Mouse (Mus musculus) cerebellum, adult 18-20 months (tissue): ENCODE data around the gene Nudcd3.

Source experiments
- DNase-seq, 2 experiments: peaks; one replicate each; pipeline ENCODE4 v3.0.0; 2021

Gene Nudcd3

GRCm38 (mm10) chr11:6200087-6200569 lies at the start of gene Nudcd3:
Gene Nudcd3 (minus strand): TSS chr11:6200415.
- DNase-seq = peak; percentile 88 to 91

- no peak for DNase-seq
Measured at GRCm38 (mm10) chr11:6244707-6245106, 44.5 kb upstream of the Nudcd3 start.

GRCm38 (mm10) chr11:6233025-6233424 lies 32.8 kb upstream of the Nudcd3 start:
- no peak for DNase-seq

- DNase-seq = no peak
Measured at GRCm38 (mm10) chr11:6230012-6230411, 29.8 kb upstream of the Nudcd3 start, which contains the start of gene Npc1l1. Gene Npc1l1 (minus strand): TSS chr11:6230143.

GRCm38 (mm10) chr11:6224541-6225229 lies 24.5 kb upstream of the Nudcd3 start:
- DNase-seq = no peak

- DNase-seq = no peak
Measured at GRCm38 (mm10) chr11:6222187-6222586, 22.0 kb upstream of the Nudcd3 start.

- no peak for DNase-seq
Measured at GRCm38 (mm10) chr11:6219967-6220366, 19.8 kb upstream of the Nudcd3 start.

DNA sequence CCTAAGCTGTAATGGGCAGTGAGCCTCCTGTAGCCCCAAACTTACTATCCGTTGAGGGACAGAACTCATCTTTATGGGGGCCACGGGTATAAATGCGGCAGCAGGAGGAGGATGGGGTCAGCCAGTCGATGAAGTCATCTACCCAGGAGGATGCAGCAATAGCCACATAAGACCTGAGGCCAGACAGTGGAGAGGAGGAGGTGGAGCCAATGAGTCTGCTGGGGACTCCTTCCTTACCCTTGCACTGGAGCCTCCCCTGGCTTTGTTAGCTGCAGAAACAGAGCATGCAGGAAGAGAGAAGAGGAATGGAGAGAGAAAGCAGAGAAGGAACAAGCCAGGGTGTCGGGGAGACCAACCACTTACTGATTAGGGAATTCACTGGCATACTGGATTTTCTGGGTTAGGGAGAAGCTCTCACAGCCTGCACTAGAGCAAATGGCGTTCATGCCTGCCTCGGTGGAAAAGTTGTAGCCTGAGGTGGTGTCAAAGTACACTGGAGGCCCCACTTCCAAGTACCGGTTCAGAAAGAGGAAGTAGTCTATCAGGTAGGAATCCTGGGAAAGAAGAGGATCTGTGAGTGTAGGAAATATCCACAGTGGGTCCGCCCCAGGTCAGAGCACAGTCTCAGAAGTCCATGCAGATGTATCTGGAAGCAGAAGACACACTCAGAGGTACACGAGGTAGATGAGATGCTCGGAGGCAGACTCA lies 18.1 kb upstream of the Nudcd3 start:
- DNase-seq = no peak

DNA sequence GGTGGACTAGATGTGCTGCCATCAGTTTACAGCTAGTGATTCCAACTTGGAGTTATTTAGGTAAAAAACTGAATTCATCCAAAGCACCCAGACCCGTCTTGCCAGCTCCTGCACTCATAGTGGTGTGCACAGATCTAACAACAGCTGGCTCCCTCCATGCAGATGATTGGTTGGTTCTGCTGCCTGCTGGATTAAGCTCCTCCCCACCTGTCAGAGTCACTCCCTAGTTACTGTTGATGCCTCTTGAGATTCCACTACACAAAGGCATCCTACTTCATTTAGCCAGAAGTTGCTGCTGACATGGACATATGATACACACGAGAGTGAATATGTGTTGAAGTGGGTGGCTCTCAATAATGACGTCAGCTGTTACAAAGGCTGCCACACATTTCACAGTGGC lies 16.6 kb upstream of the Nudcd3 start:
- DNase-seq = no peak

GRCm38 (mm10) chr11:6208158-6208557 lies 7.9 kb upstream of the Nudcd3 start:
- DNase-seq = no peak

DNA sequence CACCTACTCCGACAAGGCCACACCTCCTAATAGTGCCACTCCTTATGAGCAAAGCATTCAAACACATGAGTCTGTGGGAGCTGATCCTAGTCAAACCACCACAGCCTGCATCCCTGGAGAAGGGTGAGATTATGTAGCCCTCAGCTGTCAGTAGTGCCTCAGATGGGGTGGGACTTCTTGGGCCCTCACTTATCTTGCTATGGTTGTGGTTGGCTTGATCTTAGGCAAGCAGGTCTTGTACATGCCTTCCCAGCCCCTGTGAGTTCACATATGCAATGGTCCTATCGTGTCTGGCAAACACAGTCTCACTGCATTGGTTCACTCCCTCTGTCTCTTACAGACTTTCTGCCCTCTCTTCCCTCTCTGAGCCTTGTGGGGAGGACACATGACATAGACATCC lies 6.9 kb upstream of the Nudcd3 start:
- DNase-seq = no peak

DNA sequence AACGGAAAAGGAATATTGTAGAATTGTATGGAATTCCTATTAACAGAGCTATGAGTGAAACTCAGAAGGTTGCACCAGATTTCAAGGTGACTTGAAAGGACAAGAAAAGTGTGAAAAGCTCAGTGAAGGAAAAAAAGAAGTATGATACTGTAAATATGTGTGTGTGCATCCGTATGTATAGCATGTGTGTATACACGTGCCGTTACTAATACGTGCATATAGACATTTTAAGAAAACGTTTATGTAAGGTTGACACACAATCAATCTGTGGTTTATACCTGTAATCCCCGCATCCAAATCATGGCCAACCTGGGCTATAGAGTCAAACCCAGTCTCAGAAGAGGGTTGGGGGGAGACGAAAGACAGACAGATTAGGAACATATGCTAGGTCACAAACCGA lies 355 bp upstream of the Nudcd3 start:
- DNase-seq = no peak

DNA sequence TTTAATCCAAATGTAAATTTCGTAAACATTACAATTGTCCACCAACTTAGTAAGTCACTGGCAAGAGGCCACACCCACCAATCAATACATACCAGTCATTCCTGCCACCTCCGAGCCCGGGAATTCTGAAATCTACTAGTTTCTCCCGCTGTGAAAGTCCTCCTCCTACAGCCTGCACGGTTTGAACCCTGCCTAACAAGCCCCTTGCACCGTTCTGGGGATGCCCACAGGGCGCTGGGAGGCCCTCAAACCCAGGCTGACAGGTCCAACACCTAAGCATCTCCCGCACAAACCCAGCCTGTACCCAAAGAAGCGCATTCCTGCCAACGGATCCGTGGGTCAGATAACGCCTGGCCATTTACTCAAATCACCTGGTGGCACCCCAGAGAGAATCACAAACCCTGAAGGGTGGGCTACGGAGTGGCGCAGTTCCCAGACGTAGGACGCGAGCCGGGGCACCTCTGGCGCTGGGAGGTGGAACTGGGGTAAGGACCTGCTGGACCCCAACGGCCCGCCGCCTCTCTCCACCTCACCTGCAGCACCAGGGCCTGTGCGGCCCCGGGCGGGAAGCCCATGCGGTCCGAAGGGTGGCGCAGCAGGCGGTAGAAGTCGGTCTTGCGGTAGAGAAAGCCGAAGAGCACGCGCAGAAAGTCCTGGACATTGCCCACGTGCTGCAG lies 667 bp downstream of the Nudcd3 start, which contains the start of gene A730071L15Rik:
TSS of gene A730071L15Rik (plus strand) at position 620 of the 677 bp plus-strand sequence.
- peak in 1 of 2 experiments; percentile 25 for DNase-seq

GRCm38 (mm10) chr11:6198449-6198848 lies 1.8 kb downstream of the Nudcd3 start:
- DNase-seq = no peak

GRCm38 (mm10) chr11:6196780-6197179 lies 3.4 kb downstream of the Nudcd3 start:
- DNase-seq = no peak

DNA sequence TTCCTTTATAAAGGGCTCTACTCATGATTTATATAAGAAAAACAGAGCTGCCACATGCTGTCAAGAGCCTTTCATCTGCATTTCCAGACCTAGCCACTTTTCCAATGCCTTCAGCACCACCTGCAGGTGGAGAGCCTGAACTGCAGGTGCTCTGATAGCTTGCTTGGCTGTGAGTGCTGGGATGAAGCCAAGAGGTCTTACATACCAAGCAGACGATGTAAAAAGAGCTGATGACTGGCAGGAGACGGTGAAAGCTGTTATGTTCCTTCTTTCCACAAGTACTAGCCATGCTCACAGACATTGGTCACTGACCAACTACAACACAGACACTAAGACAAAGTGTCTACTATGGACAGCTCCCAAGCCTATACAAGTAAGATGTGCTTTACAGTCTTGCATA lies 12.3 kb downstream of the Nudcd3 start:
- peak; percentile 95 to 98 for DNase-seq

- DNase-seq = no peak
Measured at GRCm38 (mm10) chr11:6187399-6187798, 12.8 kb downstream of the Nudcd3 start.

GRCm38 (mm10) chr11:6184202-6184935 lies 15.8 kb downstream of the Nudcd3 start:
- DNase-seq = no peak

DNA sequence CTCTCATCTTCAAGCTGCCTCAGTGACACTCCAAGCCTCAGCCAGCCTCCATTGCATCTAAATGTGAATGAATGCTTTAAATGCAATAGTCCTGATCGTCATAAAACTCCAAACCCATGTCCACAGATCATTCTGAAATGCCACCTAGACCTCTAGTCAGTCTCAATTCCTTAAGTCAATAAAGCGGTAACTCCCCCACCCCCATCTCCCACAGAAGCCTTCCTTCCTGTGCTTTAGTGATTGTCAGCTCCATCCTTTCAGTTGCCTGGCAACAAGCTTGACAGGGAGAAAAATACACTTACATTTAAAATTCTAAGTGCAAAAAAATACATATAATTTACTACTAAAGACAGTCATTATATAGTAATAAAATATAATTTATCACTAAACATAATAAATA lies 17.0 kb downstream of the Nudcd3 start:
- no peak for DNase-seq

DNA sequence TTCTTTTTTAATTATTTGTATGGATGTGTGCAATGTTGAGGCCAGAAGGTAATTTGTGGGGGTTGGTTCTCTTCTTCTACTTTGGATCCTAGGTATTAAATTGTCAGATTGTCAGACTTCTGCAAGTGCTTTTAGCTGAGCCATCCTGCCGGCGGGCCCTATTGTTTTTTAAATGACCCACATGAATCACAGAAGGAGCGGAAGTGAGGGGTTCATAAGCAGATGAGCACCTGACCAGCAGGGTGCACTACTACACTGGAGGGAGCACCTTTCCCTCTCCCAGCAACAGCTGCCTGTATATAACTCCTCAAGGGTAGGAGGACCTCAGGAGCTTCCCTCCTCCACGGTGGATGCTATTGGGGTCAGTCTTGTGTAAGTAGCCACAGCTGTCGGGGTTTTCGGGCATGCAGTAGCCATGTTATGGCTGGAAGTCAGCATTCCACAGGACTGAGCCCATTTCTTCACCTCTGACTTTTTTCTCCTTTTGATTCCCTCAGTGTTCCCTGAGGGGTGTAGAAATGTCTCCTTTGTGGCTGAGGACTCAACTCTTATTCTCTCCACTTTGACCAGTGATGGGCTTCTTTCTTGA lies 19.3 kb downstream of the Nudcd3 start:
- DNase-seq = no peak

GRCm38 (mm10) chr11:6179194-6179593 lies 21.0 kb downstream of the Nudcd3 start:
- DNase-seq = no peak

- no peak for DNase-seq
Measured at GRCm38 (mm10) chr11:6178673-6179166, 21.5 kb downstream of the Nudcd3 start.
